Mouse (Mus musculus) stomach, postnatal 0 days (tissue): ENCODE data around the gene Mrpl22.
A peak's percentile ranks its signal among the peaks of the same experiment; 100 is the strongest.

ENCODE experiments used
- CTCF ChIP-seq: IDR thresholded peaks from 2 replicates; pipeline ENCODE4 v1.5.1; 2016; ENCODE audit warnings: antibody characterized with exemption, low read depth, mild to moderate bottlenecking, moderate library complexity
- EP300 ChIP-seq: optimal IDR thresholded peaks from 2 replicates; pipeline ENCODE3; 2016; ENCODE audit warnings: antibody characterized with exemption

DNA sequence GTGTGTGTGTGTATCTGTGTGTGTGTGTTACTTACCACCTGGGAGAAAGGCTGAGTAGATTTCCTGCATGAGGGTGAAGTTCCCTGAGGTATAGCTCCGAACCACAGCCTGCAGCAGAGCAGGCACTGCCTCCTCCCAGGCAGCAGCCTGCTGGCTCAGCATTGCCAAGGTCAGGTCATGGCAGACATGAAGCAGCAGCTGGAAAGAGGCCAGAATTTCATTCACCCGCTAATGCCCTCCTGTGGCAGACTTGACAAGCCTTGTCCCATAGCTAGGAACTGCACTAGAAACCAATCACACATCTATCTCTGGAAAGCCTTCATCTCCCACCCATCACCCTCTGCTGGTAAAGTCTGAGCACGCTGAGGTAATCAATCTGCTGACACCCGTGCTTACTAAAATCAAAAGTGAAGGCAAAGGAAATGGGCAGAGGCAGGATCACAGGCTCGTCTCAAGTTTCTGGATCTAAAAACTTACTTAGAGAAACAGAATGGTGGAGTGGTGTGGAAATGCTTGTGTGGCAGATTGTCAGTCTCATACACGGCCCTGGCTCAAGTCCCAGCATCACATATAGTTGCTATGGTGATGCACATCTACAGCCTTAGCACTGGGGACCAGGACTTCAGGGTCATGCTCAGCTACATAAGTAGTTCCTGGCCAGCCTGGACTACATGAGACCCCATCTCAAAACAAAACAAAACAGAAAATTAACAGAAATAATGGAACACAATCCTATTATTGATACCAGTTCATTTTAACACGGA lies 44.9 kb upstream of the Mrpl22 start:
- TF ChIP-seq CTCF (peak; percentile 50), EP300 (no peak)
